Mouse (Mus musculus): Measurements from ENCODE around the gene H2-Ke6.

DNA sequence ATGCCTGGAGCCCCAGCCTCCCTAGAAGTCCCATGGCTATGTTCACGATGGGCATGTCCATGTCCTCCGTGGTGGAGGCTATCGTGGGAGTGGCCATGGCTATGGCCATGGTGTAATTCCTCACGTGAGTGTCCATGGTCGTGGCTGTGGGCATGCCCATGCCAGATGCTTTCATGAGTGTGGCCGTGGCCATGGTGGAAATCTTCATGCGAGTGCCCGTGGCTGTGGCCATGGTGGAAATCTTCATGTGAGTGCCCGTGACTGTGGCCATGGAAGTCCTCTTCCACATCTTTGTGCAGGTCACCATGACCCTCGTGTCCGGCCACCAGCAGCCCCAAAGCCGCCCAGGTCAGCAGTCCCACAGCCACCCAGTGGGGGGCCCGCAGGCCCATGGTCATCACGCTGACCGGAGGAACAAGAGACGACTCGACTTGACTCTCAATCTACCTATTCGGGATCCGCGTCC, 3.0 kb upstream of the H2-Ke6 start:
- no peak for TF ChIP-seq CTCF (IDR thresholded peaks at IDR 0.05; ENCODE audit: insufficient read depth, low read length)
- no peak for TF ChIP-seq POLR2A (IDR thresholded peaks at IDR 0.05; ENCODE audit: borderline replicate concordance, extremely low read depth, low read depth, low read length)
